Mouse (Mus musculus) Patski (cell line): ENCODE measurements around the gene Wdr73. TPM values are rescaled to one million over a fixed set of nuclear protein-coding genes. Genes with fewer than 3 reads are reported as not detected.

Source experiments
- ATAC-seq: fragments of 100-300 bp; one replicate; pipeline ENCODE4 v1.8.0; 2021
- CTCF ChIA-PET: fragments of 350-600 bp; sonication (Branson Sonifier 250); formaldehyde crosslinking; loops from one replicate; lab custom pipeline; 2022; ENCODE audit warnings: inconsistent platforms; lab: Charles Lee
- POLR2A ChIA-PET: fragments of 350-600 bp; sonication (Branson Sonifier 250); formaldehyde crosslinking; loops from one replicate; lab custom pipeline; 2022; ENCODE audit warnings: antibody characterized with exemption, inconsistent platforms; lab: Charles Lee
- DNase-seq: peaks from one replicate; pipeline ENCODE4 v3.0.0-alpha.2; 2011; ENCODE audit warnings: low read depth, low spot score
- H3K27me3 ChIP-seq: fragments of 371-371 bp; one replicate; pipeline ENCODE4 v1.5.1; 2021
- CTCF ChIP-seq: fragments of 100-300 bp; IDR thresholded peaks from one replicate; pipeline ENCODE4 v1.5.1; 2021
- in situ Hi-C: fragments of 300-500 bp; cut with MboI; formaldehyde crosslinking; loops from 3 replicates; pipeline ENCODE4 v1.11.1; 2018; ENCODE audit warnings: low pct_unique_long_range_greater_than_20kb, mixed read lengths
- polyA plus RNA-seq: library from polyadenylated mRNA; unstranded; gene quantifications from one replicate; pipeline ENCODE4 v1.2.3, GENCODE M21; 2021

The Wdr73 gene
- polyA plus RNA-seq, 1 experiment from 2014 or later, result 31.4 TPM

DNA sequence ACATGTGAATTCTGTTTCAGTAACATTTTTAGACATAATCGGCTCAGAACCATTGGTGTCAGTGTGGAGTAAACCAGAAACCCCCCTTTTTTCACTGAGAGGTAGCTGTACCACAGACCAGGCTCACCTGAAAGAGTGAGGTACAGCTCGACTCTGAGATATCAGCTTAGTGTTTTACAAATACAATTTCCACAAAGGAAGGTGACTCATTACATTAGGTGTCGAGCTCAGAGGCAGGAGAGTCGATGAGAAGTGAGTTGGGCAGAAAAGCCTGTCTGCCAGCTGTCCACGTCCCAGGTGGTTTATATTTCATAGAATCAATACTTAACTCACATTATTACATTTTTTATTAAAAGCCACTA, 18.6 kb upstream of the Wdr73 start:
- in situ Hi-C loops, result no loop called here
- ChIA-PET POLR2A (no interaction called here), CTCF (interaction anchor here (1.3 kb wide), 1 partner anchor 11 kb away, joined by 3 read pairs; no protein-coding TSS in a partner anchor)
- DNase-seq, result no peak
- no peak for ATAC-seq
- H3K27me3 ChIP-seq, result no peaks in the 10 kb centered on the region
- TF ChIP-seq CTCF, result no peak

- CTCF ChIA-PET, result interaction anchor here (1.1 to 1.3 kb wide), 2 partner anchors 11 to 62 kb away, joined by 3 read pairs; no protein-coding TSS in a partner anchor
- in situ Hi-C loops, result no loop called here
- POLR2A ChIA-PET, result no interaction called here
- no peak for DNase-seq
- no peaks in the 10 kb centered on the region for H3K27me3 ChIP-seq
- TF ChIP-seq CTCF, result no peak
- no peak for ATAC-seq
Measured at GRCm38 (mm10) chr7:80918982-80919646, 18.0 kb upstream of the Wdr73 start.

DNA sequence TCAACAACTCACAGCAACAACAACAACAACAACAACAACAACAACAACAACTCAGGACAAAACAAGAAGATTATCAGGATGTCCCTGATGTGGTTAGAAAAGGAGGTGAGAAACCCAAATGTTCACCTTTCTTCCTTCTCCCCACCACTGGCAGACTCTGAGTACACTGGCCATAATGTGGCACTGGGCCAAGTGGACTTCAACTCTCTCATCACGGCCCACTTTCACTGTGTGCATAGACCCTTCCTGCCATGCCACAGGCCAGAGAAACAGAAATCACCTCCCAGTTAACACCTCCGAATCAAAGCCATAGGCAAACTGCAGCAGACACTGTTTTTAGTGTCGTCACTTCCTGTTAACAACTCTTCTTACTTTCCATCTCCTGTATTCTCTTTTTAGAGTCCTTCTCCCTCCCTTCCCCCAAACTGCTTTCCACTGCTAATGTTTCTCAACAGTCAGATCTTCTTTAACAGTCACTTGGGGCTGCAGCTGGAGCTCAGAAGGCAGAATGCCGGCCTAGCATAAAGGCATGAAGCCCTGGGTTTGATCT, 16.9 kb upstream of the Wdr73 start:
- in situ Hi-C loops, result no loop called here
- ChIA-PET CTCF (interaction anchor here (1.1 kb wide), 1 partner anchor 61 kb away, joined by 3 read pairs; no protein-coding TSS in a partner anchor), POLR2A (no interaction called here)
- no peak for DNase-seq
- no peak for TF ChIP-seq CTCF
- ATAC-seq, result no peak
- H3K27me3 ChIP-seq, result no peaks in the 10 kb centered on the region

GRCm38 (mm10) chr7:80912496-80912895, 11.4 kb upstream of the Wdr73 start:
- ATAC-seq (no peak), DNase-seq (no peak)
- H3K27me3 ChIP-seq, result no peaks in the 10 kb centered on the region
- ChIA-PET POLR2A (no interaction called here), CTCF (interaction anchor here (0.7 to 1.2 kb wide), 2 partner anchors 11 to 23 kb away, joined by 3 to 6 read pairs; partner anchors contain the start of gene Wdr73)
- in situ Hi-C loops, result no loop called here
- no peak for TF ChIP-seq CTCF

DNA sequence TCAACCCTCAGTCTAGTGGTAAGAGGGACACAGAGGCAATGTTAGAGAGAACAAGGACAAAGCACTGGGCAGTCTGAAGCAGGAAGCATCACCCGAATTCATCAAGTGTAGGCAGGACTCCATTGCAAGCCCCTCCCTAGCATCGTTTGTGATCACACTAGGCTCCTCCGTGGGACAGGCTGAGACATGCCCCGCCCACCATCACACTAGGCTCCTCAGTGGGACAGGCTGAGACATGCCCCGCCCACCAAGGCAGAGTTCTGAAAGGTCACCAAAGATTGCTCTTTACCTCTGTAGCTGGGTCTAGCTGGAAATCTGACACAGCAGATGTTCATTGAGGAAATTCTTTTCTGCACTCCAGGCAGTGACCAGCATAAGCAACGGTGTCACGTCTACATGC, 10.0 kb upstream of the Wdr73 start:
- ChIA-PET CTCF (no interaction called here), POLR2A (no interaction called here)
- in situ Hi-C loops, result no loop called here
- DNase-seq, result no peak
- TF ChIP-seq CTCF, result no peak
- no peak for ATAC-seq
- no peaks in the 10 kb centered on the region for H3K27me3 ChIP-seq

DNA sequence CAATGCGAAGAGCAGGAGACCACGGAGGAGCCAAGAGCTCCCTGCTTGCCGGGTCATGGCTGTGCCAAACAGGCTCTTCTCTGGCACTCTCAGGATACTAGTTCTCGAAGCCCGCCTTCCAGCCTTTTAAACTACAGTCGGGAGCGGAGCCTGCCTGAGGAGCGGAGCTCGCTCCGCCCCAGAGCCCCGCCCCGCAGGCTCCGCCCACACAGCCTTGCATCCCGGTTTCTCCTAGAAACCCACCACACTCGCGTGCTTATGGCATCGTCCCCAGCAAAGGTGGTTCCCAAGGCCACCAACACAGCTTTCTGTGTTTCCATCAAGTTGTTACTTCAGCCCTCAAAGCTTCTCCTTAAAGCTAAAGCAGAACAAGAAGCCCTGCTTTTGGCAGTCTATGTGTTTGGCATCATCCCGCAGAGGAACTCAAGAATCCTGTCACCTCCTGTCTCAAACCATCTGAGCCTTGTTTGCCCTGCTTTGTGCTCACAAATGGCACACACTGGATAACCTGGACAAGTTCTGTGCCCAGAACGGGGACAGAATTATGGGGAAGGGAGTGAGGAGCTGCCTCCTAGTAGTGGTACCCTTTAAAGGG, 3.9 kb upstream of the Wdr73 start, which contains the start of gene Nmb:
Gene Nmb, minus strand, starts transcription at position 156 of the 595 bp plus-strand sequence.
- POLR2A ChIA-PET, result no interaction called here
- CTCF ChIA-PET, result interaction anchor here (1.3 kb wide), 1 partner anchor 39 kb away, joined by 3 read pairs; no protein-coding TSS in a partner anchor
- no peak for ATAC-seq
- no peaks in the 10 kb centered on the region for H3K27me3 ChIP-seq
- in situ Hi-C loops, result no loop called here
- DNase-seq, result no peak
- no peak for TF ChIP-seq CTCF

DNA sequence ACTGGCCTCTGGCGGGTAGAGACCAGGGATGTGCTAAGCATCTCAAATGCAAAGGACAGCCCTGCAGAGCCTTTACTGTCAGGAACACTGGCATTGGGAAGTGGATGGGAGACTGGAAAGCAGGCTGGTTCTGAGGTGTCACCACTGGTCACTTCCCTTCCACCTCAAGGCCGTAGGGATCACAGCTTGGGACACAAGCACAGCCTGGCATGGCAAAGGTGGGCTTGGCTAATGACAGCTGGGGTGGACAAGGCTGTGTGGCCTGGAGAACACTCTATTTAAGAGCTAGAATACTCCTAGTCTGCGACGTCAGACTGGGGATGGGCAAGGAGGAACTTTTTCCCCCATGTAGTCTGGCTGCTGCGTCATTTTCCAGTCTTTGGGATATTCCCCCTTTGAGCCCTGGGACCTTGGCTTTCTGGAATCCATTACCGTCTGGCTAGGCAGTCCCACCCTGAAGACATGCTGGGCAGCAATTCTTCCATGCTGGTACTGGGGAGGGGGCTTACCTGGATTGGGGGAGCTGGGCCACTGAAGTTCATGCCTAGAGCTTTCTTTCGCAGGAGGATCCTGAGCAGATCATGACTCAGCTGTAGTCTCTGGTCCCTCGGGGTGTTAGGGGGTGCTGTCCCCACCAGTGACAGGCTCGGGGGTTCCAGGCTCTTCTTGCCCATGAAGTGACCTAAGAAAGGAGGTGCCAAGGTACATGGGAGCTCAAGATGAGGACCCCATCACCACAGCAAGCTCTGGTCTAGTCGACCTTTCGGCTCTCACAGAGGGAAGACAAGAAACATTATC, 2.8 kb upstream of the Wdr73 start:
- no peaks in the 10 kb centered on the region for H3K27me3 ChIP-seq
- ATAC-seq (no peak), DNase-seq (no peak)
- in situ Hi-C loops, result no loop called here
- ChIA-PET POLR2A (no interaction called here), CTCF (interaction anchor here (1.2 to 1.3 kb wide), 2 partner anchors 15 to 40 kb away, joined by 3 read pairs; no protein-coding TSS in a partner anchor)
- no peak for TF ChIP-seq CTCF

GRCm38 (mm10) chr7:80901541-80902274, 639 bp upstream of the Wdr73 start:
- ChIA-PET CTCF (interaction anchor here (0.9 to 2.0 kb wide), 5 partner anchors 11 to 178 kb away, joined by 3 to 6 read pairs (median 3); no protein-coding TSS in a partner anchor), POLR2A (interaction anchor here (0.6 to 2.6 kb wide), 6 partner anchors 12 to 1241 kb away, joined by 3 to 11 read pairs (median 4); partner anchors contain the start of gene Zscan2)
- no peaks in the 10 kb centered on the region for H3K27me3 ChIP-seq
- ATAC-seq (no peak), DNase-seq (no peak)
- TF ChIP-seq CTCF, result no peak
- in situ Hi-C loops, result no loop called here

GRCm38 (mm10) chr7:80897721-80898120, 3.3 kb downstream of the Wdr73 start:
- in situ Hi-C loops, result no loop called here
- no peak for ATAC-seq

More at GRCm38 (mm10) chr7:80897721-80898120, 3.3 kb downstream of the Wdr73 start:
- POLR2A ChIA-PET, result interaction anchor here (0.5 kb wide), 1 partner anchor 43 kb away, joined by 3 read pairs; no protein-coding TSS in a partner anchor
- no peak for DNase-seq
- TF ChIP-seq CTCF, result no peak
- no peaks in the 10 kb centered on the region for H3K27me3 ChIP-seq
- CTCF ChIA-PET, result no interaction called here
